Mouse (Mus musculus) lung, embryonic 16.5 days (tissue): Measurements from ENCODE around the gene Prss50. TPM values are rescaled to one million over a fixed set of nuclear protein-coding genes. Genes with fewer than 3 reads are reported as not detected.

Source experiments
- ATAC-seq: fragments of 200-750 bp; cut with Nextera tagmentation; 2 replicates; pipeline ENCODE4 v1.8.0; 2017; ENCODE audit warnings: low read depth, mild to moderate bottlenecking, moderate library complexity
- H3K27ac ChIP-seq: fragments of 300-500 bp; sonication (generic); 2 replicates; pipeline ENCODE4 v1.5.1; 2014; ENCODE audit warnings: mild to moderate bottlenecking, control low read depth, low read length
- H3K27me3 ChIP-seq: fragments of 300-500 bp; sonication (generic); 2 replicates; pipeline ENCODE4 v1.6.1; 2014; ENCODE audit warnings: low read depth, low read length, mixed read lengths; ENCODE audit not compliant: control insufficient read depth, insufficient read depth
- H3K36me3 ChIP-seq: fragments of 300-500 bp; sonication (generic); 2 replicates; pipeline ENCODE4 v1.6.1; 2014; ENCODE audit warnings: low read length; ENCODE audit not compliant: control insufficient read depth, insufficient read depth
- H3K4me1 ChIP-seq: fragments of 300-500 bp; sonication (generic); replicated peaks from 2 replicates; pipeline ENCODE4 v1.6.1; 2014; ENCODE audit warnings: low read length, mixed read lengths; ENCODE audit not compliant: control insufficient read depth, insufficient read depth
- H3K4me2 ChIP-seq: fragments of 300-500 bp; sonication (generic); 2 replicates; pipeline ENCODE4 v1.6.1; 2014; ENCODE audit warnings: low read depth, low read length, control low read depth
- H3K4me3 ChIP-seq: fragments of 300-500 bp; sonication (generic); 2 replicates; pipeline ENCODE4 v1.5.1; 2014; ENCODE audit warnings: mild to moderate bottlenecking, low read length, control low read depth
- H3K9ac ChIP-seq: fragments of 300-500 bp; sonication (generic); 2 replicates; pipeline ENCODE4 v1.6.1; 2014; ENCODE audit warnings: low read length, control low read depth
- H3K9me3 ChIP-seq: fragments of 300-500 bp; sonication (generic); 2 replicates; pipeline ENCODE4 v1.6.1; 2016; ENCODE audit warnings: low read length; ENCODE audit not compliant: control insufficient read depth
- WGBS: fragments of 180-500 bp; shearing (Covaris S2); extraction: QIAGEN DNeasy Blood & Tissue Kit; methylation state at CpG from one replicate; pipeline ENCODE4 v1.1.7; 2014; 5-methylcytosine and 5-hydroxymethylcytosine counted together
- polyA plus RNA-seq: library from polyadenylated mRNA; unstranded; fragments of >200 nt; fragmentation: Nextera tagmentation; extraction: Ambion mirVana; gene quantifications from 2 replicates; pipeline ENCODE4 v1.2.1, GENCODE M21; 2015

The Prss50 gene
- polyA plus RNA-seq, 1 experiment from 2014 or later, result not detected

DNA sequence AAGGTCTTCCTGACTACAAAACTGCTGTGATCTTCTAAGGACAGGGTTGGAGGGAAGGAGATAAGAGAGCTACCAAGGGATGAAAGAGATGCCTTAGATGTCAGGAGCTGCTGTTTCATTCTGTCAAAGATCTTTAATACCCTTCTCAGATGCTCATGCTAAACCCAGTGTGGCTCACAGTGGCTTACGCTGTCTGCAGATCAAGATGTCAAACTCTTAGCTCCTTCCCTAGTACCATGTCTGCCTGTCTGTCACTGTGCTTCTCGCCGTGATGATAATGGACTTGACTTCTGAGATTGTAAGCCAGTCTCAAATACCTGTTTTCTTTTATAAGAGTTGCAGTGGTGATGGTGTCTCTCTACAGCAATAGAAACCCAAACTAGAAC is 50.9 kb downstream of the Prss50 start:
- Histone ChIP-seq H3K4me3 (no peak overlapping the region), H3K9ac (no peak overlapping the region), H3K4me1 (no peaks in the 10 kb centered on the region), H3K9me3 (no peaks in the 10 kb centered on the region), H3K27me3 (no peaks in the 10 kb centered on the region), H3K27ac (no peak overlapping the region), H3K36me3 (no peaks in the 10 kb centered on the region), H3K4me2 (no peak overlapping the region)
- ATAC-seq, result no peak
- 94% methylated on average over 3 of the region's 3 CpGs for WGBS

DNA sequence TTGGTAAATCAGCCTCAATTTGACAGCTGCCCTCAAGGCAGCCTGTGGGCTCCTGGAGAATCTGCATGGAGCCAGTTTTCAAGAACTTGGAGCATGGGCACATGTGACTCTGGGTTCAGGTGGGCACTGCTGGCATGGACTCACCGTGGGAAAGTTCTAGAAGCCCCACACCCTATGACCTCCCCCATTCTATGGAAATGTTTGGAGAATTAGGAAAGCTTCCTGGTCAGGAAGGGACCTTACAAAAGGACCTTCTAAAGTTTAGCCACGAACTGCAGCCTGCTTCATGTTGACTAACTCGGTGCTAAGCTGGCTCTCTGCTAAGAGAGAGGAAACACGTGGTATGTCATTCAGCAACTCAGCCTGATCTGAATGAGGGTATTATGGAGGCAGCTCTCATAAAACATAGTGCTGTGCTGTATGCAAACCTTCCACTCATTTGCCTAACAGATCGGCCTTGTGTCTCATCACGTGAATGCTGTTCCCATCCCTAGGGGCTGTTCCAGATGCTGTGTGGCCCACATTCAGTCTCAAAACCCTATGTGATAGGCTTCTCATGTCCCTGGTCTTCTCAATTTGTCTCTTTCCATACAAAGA is 51.7 kb downstream of the Prss50 start:
- 67% methylated on average over 6 of the region's 6 CpGs for WGBS
- Histone ChIP-seq H3K27ac (no peak overlapping the region), H3K4me1 (no peaks in the 10 kb centered on the region), H3K9ac (no peak overlapping the region), H3K27me3 (no peaks in the 10 kb centered on the region), H3K9me3 (no peaks in the 10 kb centered on the region), H3K36me3 (no peaks in the 10 kb centered on the region), H3K4me3 (no peak overlapping the region), H3K4me2 (no peak overlapping the region)
- ATAC-seq, result no peak

Other genes starting within 250 kb of the Prss50 start
- 47.4 and 49.8 TPM in 2 replicates for gene Nradd, start 233.5 kb upstream of the Prss50 start, polyA plus RNA-seq
- 5.0 and 6.9 TPM in 2 replicates for gene Nbeal2, start 203.8 kb upstream of the Prss50 start, polyA plus RNA-seq
- 160 and 167 TPM in 2 replicates for gene Ccdc12, start 201.5 kb upstream of the Prss50 start, polyA plus RNA-seq
- 10.6 and 13.9 TPM in 2 replicates for gene Myl3, start 116.1 kb upstream of the Prss50 start, polyA plus RNA-seq
- gene Pth1r, start 110.8 kb upstream of the Prss50 start, polyA plus RNA-seq, result 60.3 and 61.6 TPM in 2 replicates
- gene Prss42, start 59.8 kb upstream of the Prss50 start, polyA plus RNA-seq, result not detected in 2 replicates
- not detected in 2 replicates for gene Prss44, start 44.0 kb upstream of the Prss50 start, polyA plus RNA-seq
- gene Prss43, start 31.3 kb upstream of the Prss50 start, polyA plus RNA-seq, result not detected in 2 replicates
- not detected in 2 replicates for gene Prss45, start 23.4 kb upstream of the Prss50 start, polyA plus RNA-seq
- gene Prss46, start 13.5 kb upstream of the Prss50 start, polyA plus RNA-seq, result not detected in 2 replicates
- gene Als2cl, start 21.9 kb downstream of the Prss50 start, polyA plus RNA-seq, result 9.0 and 9.7 TPM in 2 replicates
- gene Tmie, start 22.1 kb downstream of the Prss50 start, polyA plus RNA-seq, result 1.5 and 1.6 TPM in 2 replicates
- not detected in 2 replicates for gene Fam240a, start 58.9 kb downstream of the Prss50 start, polyA plus RNA-seq
- not detected in 2 replicates for gene Tdgf1, start 88.2 kb downstream of the Prss50 start, polyA plus RNA-seq
- 0.83 and 1.1 TPM in 2 replicates for gene Lrrc2, start 93.6 kb downstream of the Prss50 start, polyA plus RNA-seq
- gene Rtp3, start 132.6 kb downstream of the Prss50 start, polyA plus RNA-seq, result 1.4 and 1.9 TPM in 2 replicates
- gene Ltf, start 161.3 kb downstream of the Prss50 start, polyA plus RNA-seq, result 3.2 and 5.4 TPM in 2 replicates
- 6.7 and 8.2 TPM in 2 replicates for gene Ccrl2, start 199.6 kb downstream of the Prss50 start, polyA plus RNA-seq